Mouse (Mus musculus) forebrain, embryonic 13.5 days (tissue): ENCODE data around the gene Gpx7. TPM values are rescaled to one million over a fixed set of nuclear protein-coding genes. Genes with fewer than 3 reads are reported as not detected.
A peak's percentile ranks its signal among the peaks of the same experiment; 100 is the strongest.

Experiments
- ATAC-seq: fragments of 200-750 bp; cut with Nextera tagmentation; 2 replicates; pipeline ENCODE4 v1.8.0; 2017
- H3K27ac ChIP-seq: fragments of 300-500 bp; sonication (generic); 2 replicates; pipeline ENCODE4 v1.5.1; 2015; ENCODE audit warnings: inconsistent platforms, mild to moderate bottlenecking, moderate library complexity
- H3K27me3 ChIP-seq: fragments of 300-500 bp; sonication (generic); 2 replicates; pipeline ENCODE4 v1.6.1; 2015; ENCODE audit warnings: mild to moderate bottlenecking, inconsistent platforms
- H3K36me3 ChIP-seq: fragments of 300-500 bp; sonication (generic); 2 replicates; pipeline ENCODE4 v1.6.1; 2015; ENCODE audit warnings: mild to moderate bottlenecking, inconsistent platforms; ENCODE audit not compliant: poor library complexity, severe bottlenecking
- H3K4me1 ChIP-seq: fragments of 300-500 bp; sonication (generic); 2 replicates; pipeline ENCODE4 v1.6.1; 2015; ENCODE audit warnings: inconsistent platforms
- H3K4me2 ChIP-seq: fragments of 300-500 bp; sonication (generic); 2 replicates; pipeline ENCODE4 v1.6.1; 2015; ENCODE audit warnings: inconsistent platforms, mild to moderate bottlenecking, moderate library complexity
- H3K4me3 ChIP-seq: fragments of 300-500 bp; sonication (generic); 2 replicates; pipeline ENCODE4 v1.5.1; 2015; ENCODE audit warnings: mild to moderate bottlenecking, inconsistent platforms
- H3K9ac ChIP-seq: fragments of 300-500 bp; sonication (generic); 2 replicates; pipeline ENCODE4 v1.6.1; 2015; ENCODE audit warnings: mild to moderate bottlenecking, inconsistent platforms
- H3K9me3 ChIP-seq: fragments of 300-500 bp; sonication (generic); replicated peaks from 2 replicates; pipeline ENCODE4 v1.6.1; 2016; ENCODE audit warnings: inconsistent platforms
- WGBS: fragments of 180-500 bp; shearing (Covaris S2); methylation state at CpG from one replicate; pipeline ENCODE4 v1.1.7; 2015; 5-methylcytosine and 5-hydroxymethylcytosine counted together
- polyA plus RNA-seq: library from polyadenylated mRNA; unstranded; fragments of >200 nt; fragmentation: Nextera tagmentation; extraction: Ambion mirVana; gene quantifications from 2 replicates; pipeline ENCODE4 v1.2.1, GENCODE M21; 2015

Gene Gpx7
- 26.9 and 28.8 TPM in 2 replicates for polyA plus RNA-seq

DNA sequence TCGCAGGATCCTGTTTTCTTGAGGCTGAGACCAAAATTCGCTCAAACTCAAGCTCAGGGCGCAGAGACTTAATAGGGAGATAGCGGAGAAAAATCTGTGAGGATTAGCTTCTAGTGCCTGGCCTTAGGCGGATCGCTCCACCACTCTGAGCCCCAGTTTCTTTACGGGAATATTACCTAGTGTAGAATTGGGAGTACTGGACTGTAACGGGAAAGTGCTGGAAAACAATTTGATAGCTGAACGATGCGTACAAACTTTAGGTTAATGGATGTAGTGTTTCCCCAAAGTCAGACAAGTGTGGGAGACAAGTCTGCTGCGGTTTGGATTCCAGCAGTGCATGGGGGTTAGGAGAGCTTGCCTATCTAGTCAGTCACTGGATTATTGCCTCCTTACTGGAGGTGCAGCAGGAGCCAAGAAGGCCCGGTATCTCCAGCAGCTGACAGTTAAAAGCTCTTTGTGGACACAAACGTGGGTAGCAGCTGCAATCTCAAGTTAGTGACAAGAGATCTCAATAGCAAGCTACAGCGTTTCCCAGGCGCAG lies at the start of gene Gpx7:
TSS of gene Gpx7 (minus strand) at position 101 of the 541 bp plus-strand sequence.
- peak within 1 kb of the TSS; percentile 82 for H3K4me2 ChIP-seq
- 8% methylated on average over 15 of the region's 15 CpGs for WGBS
- H3K4me3 ChIP-seq: peak within 1 kb of the TSS; percentile 49
- H3K36me3 ChIP-seq: no peaks in the 10 kb centered on the region
- peak within 1 kb of the TSS; percentile 78 for H3K9ac ChIP-seq
- peaks cover 19% of the 10 kb centered on the region for H3K4me1 ChIP-seq
- no peaks in the 10 kb centered on the region for H3K9me3 ChIP-seq
- no peaks in the 10 kb centered on the region for H3K27me3 ChIP-seq
- ATAC-seq: no peak
- H3K27ac ChIP-seq: 0 out of 2 replicates have a peak within 1 kb of the TSS, but pooled peaks have one; percentile 6

GRCm38 (mm10) chr4:108456028-108456427 lies 49.3 kb upstream of the Gpx7 start:
- Histone ChIP-seq H3K9me3 (no peaks in the 10 kb centered on the region), H3K4me1 (peaks cover 10% of the 10 kb centered on the region), H3K27me3 (no peaks in the 10 kb centered on the region), H3K4me2 (no peak overlapping the region), H3K27ac (no peak overlapping the region), H3K4me3 (no peak overlapping the region), H3K9ac (no peak overlapping the region), H3K36me3 (no peaks in the 10 kb centered on the region)
- ATAC-seq: no peak
- WGBS: 78% methylated on average over 2 of the region's 2 CpGs

DNA sequence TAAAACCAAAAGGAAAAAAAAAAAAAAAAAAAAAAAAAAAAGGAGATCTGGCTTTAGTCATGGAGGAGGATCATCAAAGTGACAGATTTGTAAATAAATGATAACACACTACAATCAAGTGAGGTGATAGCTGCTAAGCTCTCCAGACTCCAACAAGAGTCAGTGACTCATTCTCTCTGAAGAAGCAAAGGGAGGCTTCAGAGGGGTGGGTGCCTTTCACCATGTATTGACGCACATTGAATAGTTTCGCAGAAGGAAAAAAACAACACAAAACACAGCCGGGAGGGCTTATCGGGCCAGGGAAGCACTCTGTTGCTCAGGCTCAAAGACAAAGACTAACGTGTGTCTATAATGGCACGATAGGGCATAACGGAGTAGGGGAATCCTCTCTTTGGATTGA lies 41.3 kb upstream of the Gpx7 start:
- Histone ChIP-seq H3K4me3 (no peak overlapping the region), H3K27me3 (no peaks in the 10 kb centered on the region), H3K4me1 (no peaks in the 10 kb centered on the region), H3K4me2 (no peak overlapping the region), H3K9ac (no peak overlapping the region), H3K27ac (no peak overlapping the region), H3K36me3 (no peaks in the 10 kb centered on the region), H3K9me3 (no peaks in the 10 kb centered on the region)
- no peak for ATAC-seq
- 61% methylated on average over 7 of the region's 7 CpGs for WGBS

DNA sequence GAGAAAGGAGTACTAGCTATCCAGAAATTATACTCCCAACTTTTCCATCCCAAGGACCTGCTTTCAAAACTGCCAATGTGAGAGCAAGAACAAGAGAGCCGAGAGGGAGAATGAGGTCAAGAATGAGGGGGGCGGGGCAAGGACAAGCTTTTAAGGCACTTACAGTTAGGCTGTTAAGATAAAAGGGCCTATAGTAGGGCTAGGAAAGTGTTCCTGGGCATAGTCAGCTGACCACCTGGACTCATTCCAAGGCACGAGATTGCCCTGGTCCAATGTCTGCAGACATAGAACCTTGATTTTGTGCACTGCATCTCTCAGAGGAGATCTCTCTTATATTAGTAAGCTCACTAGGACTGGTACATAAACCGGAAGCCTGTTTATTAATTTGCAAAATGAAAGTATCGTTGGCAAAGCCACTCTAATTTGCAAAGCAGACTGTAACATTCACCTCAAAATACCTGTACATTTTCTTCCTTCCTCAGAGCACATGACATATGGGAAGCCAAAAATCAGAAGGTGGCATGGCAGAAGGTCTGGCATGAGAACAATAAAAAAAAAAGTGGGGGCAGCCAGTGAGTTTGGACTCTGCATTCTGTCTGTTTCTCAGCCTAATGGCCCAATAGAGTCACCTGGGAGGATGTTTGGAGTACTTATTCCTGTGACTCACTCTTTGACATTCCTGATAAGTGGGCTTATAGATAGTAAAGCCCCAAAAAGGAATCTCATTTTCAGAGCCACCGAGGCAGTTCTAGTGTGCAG lies 31.5 kb upstream of the Gpx7 start:
- Histone ChIP-seq H3K27ac (no peak overlapping the region), H3K9ac (no peak overlapping the region), H3K4me1 (peaks cover 9% of the 10 kb centered on the region), H3K27me3 (no peaks in the 10 kb centered on the region), H3K4me3 (no peak overlapping the region), H3K36me3 (no peaks in the 10 kb centered on the region), H3K9me3 (no peaks in the 10 kb centered on the region), H3K4me2 (no peak overlapping the region)
- no peak for ATAC-seq
- WGBS: 73% methylated on average over 6 of the region's 6 CpGs

GRCm38 (mm10) chr4:108436225-108436624 lies 29.5 kb upstream of the Gpx7 start:
- H3K36me3 ChIP-seq: no peaks in the 10 kb centered on the region
- H3K27me3 ChIP-seq: no peaks in the 10 kb centered on the region
- no peak overlapping the region for H3K27ac ChIP-seq
- H3K4me3 ChIP-seq: no peak overlapping the region
- H3K4me1 ChIP-seq: peaks cover 29% of the 10 kb centered on the region
- no peaks in the 10 kb centered on the region for H3K9me3 ChIP-seq
- H3K9ac ChIP-seq: no peak overlapping the region
- WGBS: 78% methylated on average over 1 of the region's 1 CpGs
- ATAC-seq: no peak
- H3K4me2 ChIP-seq: no peak overlapping the region

- Histone ChIP-seq H3K9ac (no peak overlapping the region), H3K4me2 (no peak overlapping the region), H3K27me3 (no peaks in the 10 kb centered on the region), H3K27ac (no peak overlapping the region), H3K9me3 (no peaks in the 10 kb centered on the region), H3K4me3 (no peak overlapping the region), H3K36me3 (no peaks in the 10 kb centered on the region), H3K4me1 (peaks cover 35% of the 10 kb centered on the region)
- no peak for ATAC-seq
- 72% methylated on average over 3 of the region's 3 CpGs for WGBS
Observed at GRCm38 (mm10) chr4:108435646-108436045, 28.9 kb upstream of the Gpx7 start.

GRCm38 (mm10) chr4:108434781-108435180 lies 28.0 kb upstream of the Gpx7 start:
- no peak for ATAC-seq
- H3K27ac ChIP-seq: no peak overlapping the region
- H3K9me3 ChIP-seq: no peaks in the 10 kb centered on the region
- H3K36me3 ChIP-seq: no peaks in the 10 kb centered on the region
- H3K4me1 ChIP-seq: peaks cover 37% of the 10 kb centered on the region
- H3K4me2 ChIP-seq: no peak overlapping the region
- no peak overlapping the region for H3K4me3 ChIP-seq
- WGBS: 91% methylated on average over 3 of the region's 3 CpGs
- no peaks in the 10 kb centered on the region for H3K27me3 ChIP-seq
- H3K9ac ChIP-seq: no peak overlapping the region

DNA sequence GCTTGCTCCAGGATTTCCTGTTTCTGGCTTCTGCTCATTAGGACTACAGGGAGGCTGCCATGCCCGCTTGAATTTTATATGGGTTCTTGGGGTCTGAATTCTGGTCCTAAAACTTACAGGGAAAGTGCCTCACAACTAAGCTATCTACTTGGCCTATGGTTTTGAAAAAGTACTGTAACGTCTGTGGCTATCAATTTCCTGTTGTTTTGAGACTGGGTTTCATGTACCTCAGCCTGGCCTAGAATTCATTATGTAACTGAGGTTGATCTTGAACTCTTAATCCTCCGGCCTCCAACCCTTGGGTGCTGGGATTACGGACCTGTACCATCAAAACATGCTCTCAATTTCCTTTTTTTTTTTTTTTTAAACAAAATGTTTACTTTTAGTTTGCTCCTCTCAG lies 27.5 kb upstream of the Gpx7 start:
- peaks cover 37% of the 10 kb centered on the region for H3K4me1 ChIP-seq
- H3K27me3 ChIP-seq: no peaks in the 10 kb centered on the region
- no peak overlapping the region for H3K4me3 ChIP-seq
- H3K9ac ChIP-seq: no peak overlapping the region
- no peak overlapping the region for H3K27ac ChIP-seq
- H3K9me3 ChIP-seq: no peaks in the 10 kb centered on the region
- H3K36me3 ChIP-seq: no peaks in the 10 kb centered on the region
- WGBS: 85% methylated on average over 4 of the region's 4 CpGs
- no peak overlapping the region for H3K4me2 ChIP-seq
- no peak for ATAC-seq

GRCm38 (mm10) chr4:108433341-108433740 lies 26.6 kb upstream of the Gpx7 start:
- H3K27me3 ChIP-seq: no peaks in the 10 kb centered on the region
- no peak overlapping the region for H3K27ac ChIP-seq
- no peak overlapping the region for H3K4me3 ChIP-seq
- no peak for ATAC-seq
- no peaks in the 10 kb centered on the region for H3K36me3 ChIP-seq
- H3K4me2 ChIP-seq: no peak overlapping the region
- H3K9ac ChIP-seq: no peak overlapping the region
- H3K9me3 ChIP-seq: no peaks in the 10 kb centered on the region
- WGBS: 18% methylated on average over 6 of the region's 6 CpGs
- H3K4me1 ChIP-seq: peaks cover 37% of the 10 kb centered on the region

- H3K9me3 ChIP-seq: no peaks in the 10 kb centered on the region
- no peak overlapping the region for H3K9ac ChIP-seq
- H3K4me3 ChIP-seq: no peak overlapping the region
- H3K4me1 ChIP-seq: peaks cover 33% of the 10 kb centered on the region
- ATAC-seq: no peak
- H3K27me3 ChIP-seq: no peaks in the 10 kb centered on the region
- no peaks in the 10 kb centered on the region for H3K36me3 ChIP-seq
- WGBS: 20% methylated on average over 2 of the region's 2 CpGs
- H3K4me2 ChIP-seq: peak overlapping the region; percentile 24
- peak overlapping the region; percentile 87 for H3K27ac ChIP-seq
Observed at GRCm38 (mm10) chr4:108431561-108431936, 24.8 kb upstream of the Gpx7 start.

DNA sequence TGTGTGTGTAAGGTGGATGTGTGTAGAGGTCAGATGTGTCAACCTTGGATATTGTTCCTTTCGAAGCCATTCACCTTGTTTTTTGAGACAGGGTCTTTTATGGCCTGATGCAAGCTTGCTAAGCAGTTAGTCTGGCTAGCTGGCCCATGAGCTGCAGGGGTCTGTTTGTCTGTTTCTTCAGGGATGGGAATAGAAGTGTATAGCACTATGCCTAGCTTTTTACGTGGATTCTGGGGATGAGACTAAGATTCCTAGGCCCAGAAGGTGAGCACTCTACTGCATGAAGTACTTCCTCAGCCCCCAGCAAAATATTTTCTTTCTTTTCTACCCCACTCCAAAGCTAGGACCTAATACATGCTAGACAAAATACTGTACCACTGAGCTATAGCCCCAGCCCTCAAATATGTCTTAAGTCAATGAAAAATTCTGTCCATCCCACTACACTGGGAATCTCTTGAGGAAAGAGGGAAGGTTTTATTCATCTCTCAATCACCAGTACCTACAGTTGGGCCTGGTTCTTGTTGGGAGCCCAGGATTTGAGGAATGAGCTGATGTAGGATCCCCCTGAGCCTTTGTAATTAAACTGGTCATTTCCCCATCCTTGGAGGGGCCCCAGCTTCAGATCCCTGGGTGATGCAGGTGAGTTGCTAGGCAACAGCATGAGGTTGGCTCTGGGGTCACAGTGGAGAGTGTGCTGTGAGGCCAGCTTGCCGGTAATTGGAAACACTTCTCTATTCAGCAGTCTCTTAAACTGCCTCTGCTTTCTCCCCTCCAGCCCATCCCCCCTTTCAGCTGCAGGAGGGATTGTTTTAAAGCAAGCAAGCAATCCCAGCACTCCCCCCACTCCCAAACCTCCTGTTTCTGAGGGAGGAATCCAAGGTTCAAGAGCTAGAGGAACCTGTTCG lies 24.1 kb upstream of the Gpx7 start:
- no peaks in the 10 kb centered on the region for H3K27me3 ChIP-seq
- peak overlapping the region; percentile 24 for H3K4me2 ChIP-seq
- H3K9ac ChIP-seq: no peak overlapping the region
- H3K36me3 ChIP-seq: no peaks in the 10 kb centered on the region
- WGBS: 8% methylated on average over 4 of the region's 4 CpGs
- peak; percentile 92 for ATAC-seq
- peak overlapping the region; percentile 87 for H3K27ac ChIP-seq
- H3K4me1 ChIP-seq: peaks cover 33% of the 10 kb centered on the region
- H3K9me3 ChIP-seq: no peaks in the 10 kb centered on the region
- no peak overlapping the region for H3K4me3 ChIP-seq

GRCm38 (mm10) chr4:108428341-108428721 lies 21.6 kb upstream of the Gpx7 start:
- no peak overlapping the region for H3K4me3 ChIP-seq
- H3K9me3 ChIP-seq: no peaks in the 10 kb centered on the region
- H3K9ac ChIP-seq: no peak overlapping the region
- no peak overlapping the region for H3K4me2 ChIP-seq
- no peaks in the 10 kb centered on the region for H3K27me3 ChIP-seq
- no peak for ATAC-seq
- peaks cover 29% of the 10 kb centered on the region for H3K4me1 ChIP-seq
- no peak overlapping the region for H3K27ac ChIP-seq
- WGBS: 87% methylated on average over 6 of the region's 6 CpGs
- no peaks in the 10 kb centered on the region for H3K36me3 ChIP-seq
